Mouse (Mus musculus) limb, embryonic 15.5 days (tissue): ENCODE results near the gene Dusp22. TPM values are rescaled to one million over a fixed set of nuclear protein-coding genes. Genes with fewer than 3 reads are reported as not detected.

Experiments
- ATAC-seq: fragments of 200-750 bp; cut with Nextera tagmentation; 2 replicates; pipeline ENCODE4 v1.8.0; 2017; ENCODE audit warnings: low read depth, moderate TSS enrichment; ENCODE audit not compliant: insufficient number of reproducible peaks, low FRiP score, low TSS enrichment
- H3K27ac ChIP-seq: fragments of 300-500 bp; sonication (generic); 2 replicates; pipeline ENCODE4 v1.5.1; 2015; ENCODE audit warnings: moderate library complexity, mild to moderate bottlenecking, inconsistent platforms
- H3K27me3 ChIP-seq: fragments of 300-500 bp; sonication (generic); 2 replicates; pipeline ENCODE4 v1.6.1; 2015; ENCODE audit warnings: inconsistent platforms
- H3K36me3 ChIP-seq: fragments of 300-500 bp; sonication (generic); 2 replicates; pipeline ENCODE4 v1.6.1; 2015; ENCODE audit warnings: inconsistent platforms
- H3K4me1 ChIP-seq: fragments of 300-500 bp; sonication (generic); 2 replicates; pipeline ENCODE4 v1.6.1; 2015; ENCODE audit warnings: inconsistent platforms
- H3K4me2 ChIP-seq: fragments of 300-500 bp; sonication (generic); 2 replicates; pipeline ENCODE4 v1.6.1; 2015; ENCODE audit warnings: mild to moderate bottlenecking, inconsistent platforms
- H3K4me3 ChIP-seq: fragments of 300-500 bp; sonication (generic); 2 replicates; pipeline ENCODE4 v1.5.1; 2015; ENCODE audit warnings: mild to moderate bottlenecking, inconsistent platforms
- H3K9ac ChIP-seq: fragments of 300-500 bp; sonication (generic); 2 replicates; pipeline ENCODE4 v1.6.1; 2015; ENCODE audit warnings: inconsistent platforms
- H3K9me3 ChIP-seq: fragments of 300-500 bp; sonication (generic); 2 replicates; pipeline ENCODE4 v1.6.1; 2016; ENCODE audit warnings: inconsistent platforms
- WGBS: fragments of 180-500 bp; shearing (Covaris S2); methylation state at CpG from one replicate; pipeline ENCODE4 v1.1.7; 2015; 5-methylcytosine and 5-hydroxymethylcytosine counted together
- polyA plus RNA-seq: library from polyadenylated mRNA; unstranded; fragments of >200 nt; fragmentation: Nextera tagmentation; extraction: Ambion mirVana; gene quantifications from 2 replicates; pipeline ENCODE4 v1.2.1, GENCODE M21; 2015

Dusp22 gene
- polyA plus RNA-seq, 1 experiment from 2014 or later = 48.2 TPM

DNA sequence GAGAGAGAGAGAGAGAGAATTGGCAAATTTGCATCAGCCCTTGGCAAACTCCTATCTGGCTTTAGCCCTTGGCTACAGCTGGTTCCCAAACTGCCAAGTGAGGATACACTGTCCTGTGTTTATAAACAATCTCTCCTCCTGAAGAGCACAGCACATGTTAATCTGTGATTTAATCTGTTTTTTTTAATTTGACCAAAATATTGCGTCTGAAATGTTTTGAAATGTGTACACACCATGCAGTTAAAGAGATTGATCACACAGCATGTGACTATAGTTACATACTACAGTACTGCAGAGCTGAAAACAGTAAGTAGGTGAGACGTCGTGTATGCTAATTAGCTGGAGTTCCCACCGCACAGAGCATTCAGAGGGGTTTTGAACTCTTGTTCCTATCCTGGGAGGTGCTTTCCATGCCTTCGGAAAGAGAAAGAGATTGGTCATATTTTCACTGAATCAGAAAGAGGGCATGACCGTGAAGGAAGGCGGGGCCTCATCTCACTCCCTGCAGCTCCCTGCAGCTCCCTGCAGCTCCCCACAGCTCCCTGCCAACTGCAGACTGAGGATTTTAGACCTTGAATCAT is 65.0 kb downstream of the Dusp22 start:
- H3K27me3 ChIP-seq = no peaks in the 10 kb centered on the region
- ATAC-seq = no peak
- no peak overlapping the region for H3K4me2 ChIP-seq
- no peak overlapping the region for H3K27ac ChIP-seq
- H3K36me3 ChIP-seq = no peaks in the 10 kb centered on the region
- WGBS = 24% methylated on average over 7 of the region's 7 CpGs
- H3K4me1 ChIP-seq = no peaks in the 10 kb centered on the region
- H3K9ac ChIP-seq = no peak overlapping the region
- H3K4me3 ChIP-seq = no peak overlapping the region
- no peaks in the 10 kb centered on the region for H3K9me3 ChIP-seq

DNA sequence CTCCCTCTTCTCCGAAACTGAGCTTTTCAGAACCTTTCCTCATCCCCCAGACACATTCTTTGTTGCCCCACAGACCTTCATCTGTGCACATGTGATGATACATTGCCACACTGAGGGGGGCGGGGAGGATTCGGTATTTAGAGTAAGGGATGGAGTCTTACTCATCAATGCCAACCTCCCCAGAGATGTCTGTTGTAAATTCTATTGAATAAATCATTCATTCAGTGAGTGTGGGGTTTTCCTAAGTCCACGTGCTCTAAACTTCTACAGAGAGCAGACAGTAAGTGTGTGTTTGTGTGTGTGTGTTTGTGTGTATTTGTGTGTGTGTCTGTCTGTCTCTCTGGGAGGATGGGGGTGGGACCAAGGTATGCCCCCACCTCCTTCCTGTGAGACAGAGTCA is 67.1 kb downstream of the Dusp22 start:
- Histone ChIP-seq H3K27me3 (no peaks in the 10 kb centered on the region), H3K9ac (no peak overlapping the region), H3K9me3 (no peaks in the 10 kb centered on the region), H3K36me3 (no peaks in the 10 kb centered on the region), H3K4me3 (no peak overlapping the region), H3K27ac (no peak overlapping the region), H3K4me1 (no peaks in the 10 kb centered on the region), H3K4me2 (no peak overlapping the region)
- ATAC-seq = no peak
- WGBS = 85% methylated on average over 4 of the region's 4 CpGs

DNA sequence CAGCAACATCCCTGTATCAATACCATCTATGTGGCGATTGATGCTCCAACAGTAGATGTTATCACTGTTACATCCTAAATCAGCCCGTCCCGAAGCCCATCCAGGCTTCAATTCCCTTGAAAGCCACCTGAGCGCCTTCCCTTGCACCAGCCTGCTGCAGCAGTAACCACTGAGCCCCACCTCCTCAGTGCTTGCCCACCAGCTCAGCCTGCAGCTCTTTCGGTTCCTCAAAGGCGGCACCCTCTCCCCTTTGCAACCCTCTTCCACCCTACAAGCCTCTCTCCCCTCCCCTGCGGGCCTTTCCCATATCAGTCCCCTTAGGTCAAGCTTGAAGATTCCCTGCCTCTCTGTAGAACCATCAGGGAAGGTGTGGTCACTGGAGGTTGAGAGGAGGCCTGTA is 68.4 kb downstream of the Dusp22 start:
- no peak for ATAC-seq
- Histone ChIP-seq H3K4me2 (no peak overlapping the region), H3K4me1 (no peaks in the 10 kb centered on the region), H3K9me3 (no peaks in the 10 kb centered on the region), H3K27ac (no peak overlapping the region), H3K4me3 (no peak overlapping the region), H3K27me3 (no peaks in the 10 kb centered on the region), H3K36me3 (no peaks in the 10 kb centered on the region), H3K9ac (no peak overlapping the region)
- 85% methylated on average over 7 of the region's 7 CpGs for WGBS

DNA sequence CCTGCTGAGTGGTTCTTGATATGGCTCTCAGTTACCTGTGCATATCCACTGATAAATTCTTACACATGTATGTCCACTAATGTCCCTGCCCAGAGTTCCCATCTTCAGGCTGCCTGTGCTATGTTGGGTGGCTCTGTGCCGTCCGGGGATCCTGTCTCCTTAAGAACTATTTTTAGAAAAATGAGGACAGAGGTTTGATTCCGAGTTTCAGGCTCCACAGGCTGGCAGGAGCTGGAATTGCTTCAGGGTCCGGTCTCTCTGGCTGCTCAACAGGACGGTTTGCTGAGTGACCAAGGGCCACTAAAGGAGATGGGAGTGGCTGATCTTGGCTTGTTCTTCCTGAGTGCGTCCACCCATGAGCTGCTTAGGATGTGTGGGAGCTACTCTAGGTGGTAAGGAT is 69.4 kb downstream of the Dusp22 start:
- Histone ChIP-seq H3K4me1 (no peaks in the 10 kb centered on the region), H3K27me3 (no peaks in the 10 kb centered on the region), H3K4me3 (no peak overlapping the region), H3K9me3 (no peaks in the 10 kb centered on the region), H3K27ac (no peak overlapping the region), H3K36me3 (no peaks in the 10 kb centered on the region), H3K9ac (no peak overlapping the region), H3K4me2 (no peak overlapping the region)
- no peak for ATAC-seq
- 51% methylated on average over 6 of the region's 6 CpGs for WGBS

DNA sequence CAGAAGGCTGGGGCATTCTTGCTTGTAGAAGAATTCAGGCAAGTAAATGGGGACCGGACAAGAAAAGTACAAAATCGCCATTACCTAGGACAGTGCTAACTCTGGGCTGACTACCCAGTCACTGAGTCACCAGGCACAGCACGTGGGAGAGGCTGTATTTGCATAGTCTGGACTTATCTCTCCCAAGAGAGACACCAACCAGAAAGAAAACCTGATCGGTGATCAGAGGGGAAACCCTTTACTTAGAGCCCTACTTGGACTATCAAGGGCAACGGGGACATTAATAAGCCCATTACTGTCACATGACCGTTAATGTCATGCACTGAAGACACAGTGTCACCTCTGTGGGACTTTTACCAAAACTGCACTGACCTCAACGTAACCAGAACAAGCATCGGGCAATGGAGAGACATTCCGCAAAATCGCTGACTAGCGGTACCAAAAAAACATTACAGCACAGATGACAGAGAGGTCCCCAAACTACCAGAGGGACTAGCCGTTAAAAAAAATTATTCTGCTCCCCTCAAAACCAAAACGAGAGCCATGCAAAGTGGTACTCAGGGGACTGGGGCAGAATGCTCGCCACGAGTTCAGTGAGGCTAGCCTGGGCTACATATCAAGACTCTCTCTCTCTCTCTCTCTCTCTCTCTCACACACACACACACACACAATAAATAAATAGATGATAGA is 70.5 kb downstream of the Dusp22 start:
- no peak for ATAC-seq
- WGBS = 82% methylated on average over 15 of the region's 15 CpGs

DNA sequence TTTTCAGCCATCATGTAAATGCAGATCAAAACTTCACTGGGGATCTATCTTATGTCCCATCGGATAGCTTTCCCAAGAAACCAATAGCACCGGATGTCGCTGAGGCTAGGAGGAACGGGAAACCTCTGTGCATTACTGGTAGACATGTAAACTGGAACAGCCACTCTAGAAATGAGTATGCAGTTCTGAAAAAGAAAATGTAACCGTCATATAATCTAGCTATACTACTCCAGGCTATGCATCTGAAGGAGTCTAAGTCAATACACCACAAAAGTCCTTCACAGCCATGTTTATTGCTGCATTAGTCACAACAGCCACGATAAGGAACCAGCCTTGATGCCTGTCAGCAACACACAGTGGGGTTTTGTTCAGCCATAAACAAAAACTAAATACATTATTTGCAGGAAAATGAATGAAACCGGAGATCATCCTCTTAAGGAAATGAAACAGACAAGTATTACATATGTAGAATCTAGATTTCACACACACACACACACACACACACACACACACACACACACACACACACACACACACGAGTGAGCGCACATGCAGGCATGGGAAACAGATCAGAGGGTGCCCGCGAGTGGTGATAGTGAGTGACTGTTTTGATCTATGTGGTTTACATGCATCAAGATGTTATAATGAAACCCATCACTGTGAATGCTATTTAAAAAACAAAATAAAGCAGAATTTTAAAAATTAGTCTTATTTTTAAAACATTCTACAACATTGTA is 73.1 kb downstream of the Dusp22 start:
- H3K36me3 ChIP-seq = no peaks in the 10 kb centered on the region
- H3K9me3 ChIP-seq = no peaks in the 10 kb centered on the region
- H3K4me1 ChIP-seq = no peaks in the 10 kb centered on the region
- no peak overlapping the region for H3K27ac ChIP-seq
- no peak overlapping the region for H3K4me3 ChIP-seq
- H3K4me2 ChIP-seq = no peak overlapping the region
- no peak for ATAC-seq
- H3K27me3 ChIP-seq = no peaks in the 10 kb centered on the region
- no peak overlapping the region for H3K9ac ChIP-seq
- whole genome bisulfite sequencing = 83% methylated on average over 11 of the region's 11 CpGs

More for the DNA sequence above, 70.5 kb downstream of the Dusp22 start:
- Histone ChIP-seq H3K27ac (no peak overlapping the region), H3K4me2 (no peak overlapping the region), H3K9me3 (no peaks in the 10 kb centered on the region), H3K4me1 (no peaks in the 10 kb centered on the region), H3K27me3 (no peaks in the 10 kb centered on the region), H3K9ac (no peak overlapping the region), H3K4me3 (no peak overlapping the region), H3K36me3 (no peaks in the 10 kb centered on the region)

DNA sequence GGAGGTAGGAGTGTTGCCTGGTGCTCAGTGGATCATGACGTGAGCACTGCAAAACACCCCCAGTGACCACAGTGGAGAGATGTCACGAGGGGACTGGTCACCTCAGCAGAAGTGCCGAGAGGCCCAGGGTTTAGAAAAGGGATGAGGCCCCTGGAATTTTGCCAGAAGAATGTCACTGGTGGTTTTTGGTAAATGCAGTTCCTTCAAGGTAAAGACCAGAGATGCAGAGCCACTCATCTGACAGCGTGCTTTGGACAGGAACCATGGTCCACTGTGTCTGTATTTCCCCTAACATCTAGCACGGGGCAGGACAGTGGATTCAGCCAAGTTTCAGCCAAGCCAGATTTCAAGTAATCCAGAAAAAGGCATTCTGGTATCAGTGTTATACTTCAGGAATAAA is 76.9 kb downstream of the Dusp22 start:
- Histone ChIP-seq H3K9me3 (no peaks in the 10 kb centered on the region), H3K4me1 (no peaks in the 10 kb centered on the region), H3K4me3 (no peak overlapping the region), H3K36me3 (no peaks in the 10 kb centered on the region), H3K27ac (no peak overlapping the region), H3K9ac (no peak overlapping the region), H3K27me3 (no peaks in the 10 kb centered on the region), H3K4me2 (no peak overlapping the region)
- ATAC-seq = no peak
- 87% methylated on average over 5 of the region's 5 CpGs for WGBS

DNA sequence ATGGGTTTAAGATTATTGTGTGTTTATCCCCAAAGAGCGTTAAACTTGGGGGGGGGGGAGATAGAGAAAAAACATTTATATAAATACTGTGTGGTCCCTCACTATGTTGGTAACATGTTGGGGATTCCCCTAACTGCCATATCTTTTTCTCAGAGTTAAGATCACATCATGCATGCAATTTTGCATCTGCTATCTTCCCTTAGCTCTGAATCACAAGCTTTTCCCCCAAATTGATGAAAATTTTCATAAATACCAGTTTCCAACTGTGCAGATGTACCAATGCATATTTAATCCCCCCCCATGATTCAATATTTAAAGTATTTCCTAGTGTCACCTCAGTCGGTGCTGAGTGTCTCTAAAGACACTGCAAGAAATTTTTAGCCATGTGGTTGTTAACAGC is 77.5 kb downstream of the Dusp22 start:
- Histone ChIP-seq H3K9me3 (no peaks in the 10 kb centered on the region), H3K4me3 (no peak overlapping the region), H3K36me3 (no peaks in the 10 kb centered on the region), H3K9ac (no peak overlapping the region), H3K4me2 (no peak overlapping the region), H3K27me3 (no peaks in the 10 kb centered on the region), H3K4me1 (no peaks in the 10 kb centered on the region), H3K27ac (no peak overlapping the region)
- 84% methylated on average over 2 of the region's 2 CpGs for WGBS
- no peak for ATAC-seq

DNA sequence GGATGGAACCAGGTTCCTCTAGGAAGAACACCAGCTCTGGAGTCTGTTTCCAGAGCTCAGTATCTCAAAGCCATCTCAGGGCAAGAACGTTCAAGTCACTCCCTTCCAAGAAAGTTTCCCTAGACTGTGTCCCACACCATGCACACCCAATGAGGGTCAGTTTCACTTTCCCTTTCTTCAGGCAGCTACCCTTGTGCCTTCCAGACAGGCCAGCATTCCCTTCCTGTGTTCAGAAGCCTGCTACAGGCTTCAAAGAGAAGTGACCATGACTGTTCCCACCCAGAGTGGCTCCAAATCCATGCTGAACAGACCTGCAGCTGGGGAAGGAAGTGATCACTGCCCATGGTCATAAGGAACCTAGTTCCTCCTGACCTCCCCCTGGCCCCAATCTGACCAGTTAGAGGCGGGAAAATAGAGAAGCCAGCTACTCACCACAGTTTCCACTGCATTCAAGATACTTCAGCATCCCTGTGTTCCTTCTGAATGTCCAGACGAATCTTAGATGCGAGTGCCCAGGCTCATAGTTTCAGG is 78.6 kb downstream of the Dusp22 start:
- no peaks in the 10 kb centered on the region for H3K36me3 ChIP-seq
- ATAC-seq = no peak

DNA sequence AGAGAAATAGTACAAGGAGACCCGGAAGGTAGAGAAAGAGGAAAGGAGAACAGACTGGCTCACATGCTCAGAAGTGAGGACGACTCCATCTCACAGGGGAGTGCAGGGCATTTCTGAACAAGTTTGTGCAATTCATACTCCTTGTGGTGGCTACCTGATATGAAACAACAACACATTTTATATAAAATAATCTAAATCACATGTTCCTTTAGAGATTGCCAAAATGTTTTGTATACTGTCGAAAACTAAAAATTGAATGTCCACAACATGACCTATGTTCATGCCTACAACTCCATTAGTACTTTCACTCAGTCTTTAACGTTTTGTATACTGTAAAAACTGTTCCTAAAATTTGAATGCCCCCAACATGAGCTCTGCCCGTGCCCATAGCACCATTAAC is 81.4 kb downstream of the Dusp22 start:
- Histone ChIP-seq H3K9ac (no peak overlapping the region), H3K27me3 (0 out of 2 replicates have a peak, but pooled peaks cover 4% of the 10 kb centered on the region), H3K4me1 (no peaks in the 10 kb centered on the region), H3K27ac (no peak overlapping the region), H3K4me3 (no peak overlapping the region), H3K36me3 (no peaks in the 10 kb centered on the region), H3K4me2 (no peak overlapping the region), H3K9me3 (no peaks in the 10 kb centered on the region)
- 71% methylated on average over 5 of the region's 5 CpGs for WGBS
- ATAC-seq = no peak

More for the DNA sequence above, 78.6 kb downstream of the Dusp22 start:
- WGBS = 82% methylated on average over 4 of the region's 4 CpGs
- Histone ChIP-seq H3K9me3 (no peaks in the 10 kb centered on the region), H3K4me1 (no peaks in the 10 kb centered on the region), H3K4me2 (no peak overlapping the region), H3K27ac (no peak overlapping the region), H3K27me3 (no peaks in the 10 kb centered on the region), H3K9ac (no peak overlapping the region), H3K4me3 (no peak overlapping the region)

DNA sequence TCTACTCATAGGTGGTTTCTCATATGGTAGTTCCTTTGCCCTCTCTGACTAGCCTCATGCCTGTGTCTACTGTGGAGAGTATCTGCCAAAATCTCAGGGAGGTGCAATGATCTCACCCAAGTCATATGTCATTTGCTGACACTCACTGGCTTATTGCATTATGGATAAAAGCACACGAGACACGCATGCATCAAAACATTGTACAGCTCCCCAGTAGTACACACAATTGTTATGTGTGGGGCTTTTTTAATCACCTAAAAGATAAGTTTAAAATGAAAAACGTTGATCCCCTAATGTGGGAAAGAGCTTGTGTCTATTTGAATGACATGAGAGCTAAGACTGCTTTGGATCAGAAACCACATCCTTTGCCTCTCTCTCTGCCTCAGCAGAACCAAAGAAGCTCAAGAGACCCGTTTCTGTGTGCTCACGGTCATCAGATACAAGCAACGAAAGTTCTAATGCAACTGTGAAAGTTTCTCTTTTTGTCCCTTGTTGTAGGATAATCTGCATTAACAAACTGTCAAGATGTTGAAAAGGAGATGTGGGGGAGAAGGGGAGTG is 82.7 kb downstream of the Dusp22 start:
- no peak for ATAC-seq
- no peaks in the 10 kb centered on the region for H3K9me3 ChIP-seq
- no peak overlapping the region for H3K4me2 ChIP-seq
- H3K36me3 ChIP-seq = no peaks in the 10 kb centered on the region
- no peak overlapping the region for H3K4me3 ChIP-seq
- no peak overlapping the region for H3K27ac ChIP-seq
- peaks cover 10% of the 10 kb centered on the region; the same call in 1 of the 2 replicates for H3K27me3 ChIP-seq
- 74% methylated on average over 6 of the region's 6 CpGs for WGBS
- no peaks in the 10 kb centered on the region for H3K4me1 ChIP-seq
- H3K9ac ChIP-seq = no peak overlapping the region

DNA sequence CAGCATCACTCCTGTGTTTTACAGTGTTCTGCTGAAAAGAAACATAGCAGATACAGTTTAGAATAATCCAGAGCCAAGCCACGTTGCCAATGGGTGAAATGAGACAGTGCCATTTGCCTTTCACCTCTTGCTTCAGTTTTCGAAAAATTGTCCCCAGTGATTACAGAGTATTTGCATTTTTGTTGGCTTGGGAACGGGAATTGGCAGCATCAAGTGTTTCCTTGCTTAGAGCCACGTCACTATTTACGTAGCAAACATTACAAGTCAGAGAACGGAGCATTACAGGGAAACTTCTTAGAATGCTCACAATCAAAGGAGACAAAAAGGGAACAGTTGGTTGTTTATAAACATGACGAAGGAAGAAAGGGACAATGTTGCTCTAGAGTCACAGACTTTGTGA is 85.3 kb downstream of the Dusp22 start:
- no peak overlapping the region for H3K27ac ChIP-seq
- no peak for ATAC-seq
- H3K9me3 ChIP-seq = no peaks in the 10 kb centered on the region
- no peaks in the 10 kb centered on the region for H3K36me3 ChIP-seq
- H3K27me3 ChIP-seq = peaks cover 36% of the 10 kb centered on the region
- 70% methylated on average over 7 of the region's 7 CpGs for WGBS
- H3K4me3 ChIP-seq = no peak overlapping the region
- H3K4me2 ChIP-seq = no peak overlapping the region
- H3K4me1 ChIP-seq = peaks cover 13% of the 10 kb centered on the region
- H3K9ac ChIP-seq = no peak overlapping the region
